Mouse (Mus musculus) MEL (cell line): ENCODE data around the gene Zfp654. TPM values are rescaled to one million over a fixed set of nuclear protein-coding genes. Genes with fewer than 3 reads are reported as not detected.

Experiments used
- DNase-seq: peaks from one replicate; pipeline ENCODE4 v3.0.0; 2011; ENCODE audit warnings: low read depth, low spot score
- H3K27ac ChIP-seq: 2 replicates; pipeline ENCODE4 v1.5.1; 2012; ENCODE audit warnings: low read depth, mild to moderate bottlenecking, control low read depth, low read length, moderate library complexity; ENCODE audit not compliant: control insufficient read depth
- H3K27me3 ChIP-seq, 2 experiments: fragments of 150-350 bp in 1 of 2; sonication (generic) in 1 of 2; 2 replicates each; pipeline ENCODE4 v1.6.1; 2012; ENCODE audit warnings: low read length in 2 of 2, mild to moderate bottlenecking in 2 of 2, improper control_type of control experiment in 1 of 2, moderate library complexity in 1 of 2; ENCODE audit not compliant: insufficient read depth in 2 of 2, control insufficient read depth in 1 of 2
- H3K36me3 ChIP-seq, 2 experiments: 2 replicates each; pipeline ENCODE4 v1.6.1; 2012 to 2014; ENCODE audit warnings: low read length in 2 of 2, improper control_type of control experiment in 1 of 2, inconsistent platforms in 1 of 2, mild to moderate bottlenecking in 1 of 2; ENCODE audit not compliant: insufficient read depth in 2 of 2, control insufficient read depth in 1 of 2
- H3K4me1 ChIP-seq, 2 experiments: fragments of 150-350 bp in 1 of 2; sonication (generic) in 1 of 2; 2 replicates each; pipeline ENCODE4 v1.6.1; 2012; ENCODE audit warnings: low read length in 2 of 2, improper control_type of control experiment in 1 of 2, mild to moderate bottlenecking in 1 of 2; ENCODE audit not compliant: insufficient read depth in 2 of 2, control insufficient read depth in 1 of 2
- H3K4me3 ChIP-seq, 2 experiments: fragments of 150-350 bp in 1 of 2; sonication (generic) in 1 of 2; 2 replicates each; pipeline ENCODE4 v1.5.1; 2012; ENCODE audit warnings: low read depth in 2 of 2, low read length in 2 of 2, mild to moderate bottlenecking in 2 of 2, moderate library complexity in 2 of 2, control low read depth in 1 of 2, improper control_type of control experiment in 1 of 2; ENCODE audit not compliant: control insufficient read depth in 1 of 2, insufficient read depth in 1 of 2
- H3K79me2 ChIP-seq: 2 replicates; pipeline ENCODE4 v1.6.1; 2012; ENCODE audit warnings: mild to moderate bottlenecking, low read length, moderate library complexity; ENCODE audit not compliant: control insufficient read depth, poor library complexity, insufficient read depth
- H3K9ac ChIP-seq: 2 replicates; pipeline ENCODE4 v1.6.1; 2012; ENCODE audit warnings: low read depth, mild to moderate bottlenecking, control low read depth, low read length, moderate library complexity; ENCODE audit not compliant: control insufficient read depth, poor library complexity, severe bottlenecking
- H3K9me3 ChIP-seq: fragments of 150-350 bp; sonication (generic); replicated peaks from 2 replicates; pipeline ENCODE4 v1.6.1; 2012; ENCODE audit warnings: mild to moderate bottlenecking, low read length, improper control_type of control experiment, moderate library complexity; ENCODE audit not compliant: insufficient read depth
- CHD2 ChIP-seq: IDR thresholded peaks from 2 replicates; pipeline ENCODE4 v1.6.1; 2011; ENCODE audit warnings: low read length, improper control_type of control experiment
- ETS1 ChIP-seq: IDR thresholded peaks from 2 replicates; pipeline ENCODE4 v1.6.1; 2012; ENCODE audit warnings: low read depth, mild to moderate bottlenecking, inconsistent platforms, low read length, improper control_type of control experiment, moderate library complexity
- KAT2A ChIP-seq: conservative IDR thresholded peaks from 2 replicates; pipeline ENCODE4 v1.6.1; 2012; ENCODE audit warnings: low read depth, low read length, improper control_type of control experiment, inconsistent platforms
- MAZ ChIP-seq: IDR thresholded peaks from 2 replicates; pipeline ENCODE4 v1.6.1; 2012; ENCODE audit warnings: low read depth, mild to moderate bottlenecking, inconsistent platforms, low read length, improper control_type of control experiment
- MEF2A ChIP-seq: IDR thresholded peaks from 2 replicates; pipeline ENCODE4 v1.6.1; 2014; ENCODE audit warnings: low read depth, mild to moderate bottlenecking, inconsistent platforms, low read length, improper control_type of control experiment; ENCODE audit not compliant: poor library complexity, insufficient replicate concordance, severe bottlenecking; ENCODE audit errors: extremely low read depth
- NELFE ChIP-seq: IDR thresholded peaks from 2 replicates; pipeline ENCODE4 v1.6.1; 2011; ENCODE audit warnings: low read depth, low read length, improper control_type of control experiment
- NRF1 ChIP-seq: IDR thresholded peaks from 2 replicates; pipeline ENCODE4 v1.6.1; 2014; ENCODE audit warnings: low read depth, mild to moderate bottlenecking, inconsistent platforms, low read length, improper control_type of control experiment, moderate library complexity; ENCODE audit not compliant: poor library complexity, insufficient read depth, severe bottlenecking
- TAL1 ChIP-seq: IDR thresholded peaks from 2 replicates; pipeline ENCODE4 v1.6.1; 2012; ENCODE audit warnings: mild to moderate bottlenecking, inconsistent platforms, low read length, moderate library complexity, mixed read lengths
- UBTF ChIP-seq: IDR thresholded peaks from 2 replicates; pipeline ENCODE4 v1.6.1; 2012; ENCODE audit warnings: low read depth, mild to moderate bottlenecking, inconsistent platforms, low read length, improper control_type of control experiment, moderate library complexity, borderline replicate concordance; ENCODE audit not compliant: insufficient read depth
- USF2 ChIP-seq, 2 experiments: IDR thresholded peaks; 2 replicates each; pipeline ENCODE4 v1.6.1; 2011 to 2012; ENCODE audit warnings: improper control_type of control experiment in 2 of 2, low read length in 2 of 2, borderline replicate concordance in 1 of 2, inconsistent platforms in 1 of 2, low read depth in 1 of 2, mild to moderate bottlenecking in 1 of 2; ENCODE audit not compliant: insufficient read depth in 1 of 2
- polyA plus RNA-seq, 2 experiments: library from polyadenylated mRNA; stranded (reverse) in 1 of 2; unstranded in 1 of 2; fragments of >175 nt in 1 of 2; fragments of >200 nt in 1 of 2; gene quantifications; 2 replicates each; pipeline versions ENCODE4 v1.2.1 to v1.2.4; 2012; ENCODE audit warnings: low replicate concordance in 2 of 2, low read depth in 1 of 2; ENCODE audit not compliant: insufficient read length in 2 of 2, insufficient read depth in 1 of 2, missing spikeins in 1 of 2
- total RNA-seq: library from RNA; depleted of rRNA; stranded (reverse); fragments of 300-350 nt; gene quantifications from 2 replicates; pipeline ENCODE4 v1.2.3, GENCODE M21; 2012; rRNA removed

Zfp654 gene
- total and polyA plus RNA-seq, 3 experiments = 5.0 to 61.6 (median 6.9) TPM

DNA sequence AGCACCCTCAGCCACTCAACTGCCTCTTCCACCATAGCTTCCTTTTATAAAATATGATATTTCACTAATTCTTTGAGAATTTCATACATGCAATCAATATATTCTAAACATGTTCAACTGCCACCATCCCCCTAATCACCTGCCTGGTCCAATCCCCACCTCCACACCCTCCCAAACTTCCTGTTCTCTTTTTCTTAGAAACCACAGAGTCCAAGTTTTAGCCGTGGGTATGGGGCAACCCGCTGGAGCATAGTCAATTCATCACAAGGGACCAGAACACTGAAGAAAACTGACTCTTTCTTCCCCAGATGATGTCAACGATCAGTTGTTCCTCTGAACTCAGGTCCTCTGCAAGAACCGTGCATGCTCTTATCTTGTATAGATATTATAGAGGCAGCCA lies 106.4 kb downstream of the Zfp654 start:
- Histone ChIP-seq H3K4me1 (no peaks in the 10 kb centered on the region), H3K79me2 (no peaks in the 10 kb centered on the region), H3K9me3 (no peaks in the 10 kb centered on the region), H3K27ac (no peak overlapping the region), H3K27me3 (no peaks in the 10 kb centered on the region), H3K9ac (no peak overlapping the region), H3K36me3 (no peaks in the 10 kb centered on the region), H3K4me3 (no peak overlapping the region)
- no peak for TF ChIP-seq MEF2A
- no peak for TF ChIP-seq USF2 (IDR thresholded peaks at IDR 0.05; ENCODE audit: borderline replicate concordance in 1 of 2, insufficient read depth in 1 of 2, low read depth in 1 of 2, low read length in 2 of 2)
- TF ChIP-seq ETS1 = no peak
- no peak for TF ChIP-seq MAZ
- no peak for DNase-seq

DNA sequence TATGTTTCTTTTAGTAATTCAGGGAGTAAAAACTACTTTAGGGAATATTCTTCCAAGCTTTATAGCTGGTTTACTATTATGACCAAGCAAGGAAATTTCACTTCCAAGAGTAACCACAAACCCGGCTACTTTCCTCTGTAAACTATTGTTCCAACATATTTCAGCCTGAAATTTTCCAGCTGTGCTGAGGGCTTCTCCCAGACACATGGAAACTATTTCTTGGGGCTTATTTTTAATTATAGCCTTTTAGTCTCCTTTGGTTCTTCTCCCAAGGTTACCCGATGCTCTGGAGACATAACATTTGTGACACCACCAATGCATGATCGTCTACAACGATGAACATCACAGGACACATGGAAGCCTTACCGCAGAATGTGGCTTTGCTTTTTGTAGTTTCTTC lies 114.2 kb downstream of the Zfp654 start:
- no peak overlapping the region for H3K4me3 ChIP-seq
- no peaks in the 10 kb centered on the region for H3K9me3 ChIP-seq
- DNase-seq = no peak
- H3K9ac ChIP-seq = no peak overlapping the region
- H3K27ac ChIP-seq = no peak overlapping the region
- H3K4me1 ChIP-seq = no peaks in the 10 kb centered on the region
- no peaks in the 10 kb centered on the region for H3K79me2 ChIP-seq
- no peak for TF ChIP-seq TAL1
- TF ChIP-seq UBTF = no peak
- TF ChIP-seq NRF1 = no peak
- no peak for TF ChIP-seq KAT2A
- TF ChIP-seq CHD2 = no peak
- no peak for TF ChIP-seq MEF2A
- no peak for TF ChIP-seq NELFE
- no peaks in the 10 kb centered on the region for H3K36me3 ChIP-seq
- peaks cover 0 to 2% of the 10 kb centered on the region in 2 experiments; a peak in 1 of 4 replicates for H3K27me3 ChIP-seq

Other genes with a start within 250 kb of the Zfp654 start
- not detected in 2 replicates for gene Csnka2ip, start 249.2 kb downstream of the Zfp654 start, total RNA-seq
- gene Csnka2ip, start 249.2 kb downstream of the Zfp654 start, polyA plus RNA-seq = not detected
- 20.5 and 23.8 TPM in 2 replicates for gene 4930453N24Rik, start 80.5 kb downstream of the Zfp654 start, total RNA-seq
- gene 4930453N24Rik, start 80.5 kb downstream of the Zfp654 start, polyA plus RNA-seq = 10 to 100 TPM in 1 of 2 experiments, not detected in 1; 19.4 TPM
- gene Cggbp1, start 344 bp upstream of the Zfp654 start, total RNA-seq = 35.1 and 36.3 TPM in 2 replicates
- 10 to 100 TPM; 62.2 to 65.5 TPM for gene Cggbp1, start 344 bp upstream of the Zfp654 start, polyA plus RNA-seq